Mouse (Mus musculus): ENCODE results near the gene Atrn. TPM values are rescaled to one million over a fixed set of nuclear protein-coding genes. Genes with fewer than 3 reads are reported as not detected.

Atrn gene
- total RNA-seq, 1 experiment from 2014 or later: 13.4 TPM

GRCm38 (mm10) chr2:131059377-131059776 is 153.1 kb downstream of the Atrn start:
- no peak for ATAC-seq (replicated peaks; ENCODE audit: insufficient number of reproducible peaks, low FRiP score, low TSS enrichment, poor library complexity, severe bottlenecking)

GRCm38 (mm10) chr2:131059781-131060540 is 153.7 kb downstream of the Atrn start:
- no peak for ATAC-seq (replicated peaks; ENCODE audit: insufficient number of reproducible peaks, low FRiP score, low TSS enrichment, poor library complexity, severe bottlenecking)

- ATAC-seq (replicated peaks; ENCODE audit: insufficient number of reproducible peaks, low FRiP score, low TSS enrichment, poor library complexity, severe bottlenecking): no peak
Observed at GRCm38 (mm10) chr2:131060784-131061183, 154.5 kb downstream of the Atrn start.

- ATAC-seq (replicated peaks; ENCODE audit: insufficient number of reproducible peaks, low FRiP score, low TSS enrichment, poor library complexity, severe bottlenecking): no peak
Observed at GRCm38 (mm10) chr2:131061607-131062006, 155.3 kb downstream of the Atrn start.

- ATAC-seq (replicated peaks; ENCODE audit: insufficient number of reproducible peaks, low FRiP score, low TSS enrichment, poor library complexity, severe bottlenecking): no peak
Observed at GRCm38 (mm10) chr2:131063404-131063864, 157.1 kb downstream of the Atrn start, which contains the start of gene Adam33. Gene Adam33, minus strand, starts transcription at chr2:131063814.

- no peak for ATAC-seq (replicated peaks; ENCODE audit: insufficient number of reproducible peaks, low FRiP score, low TSS enrichment, poor library complexity, severe bottlenecking)
Observed at GRCm38 (mm10) chr2:131066342-131066741, 160.0 kb downstream of the Atrn start.

- no peak for ATAC-seq (replicated peaks; ENCODE audit: insufficient number of reproducible peaks, low FRiP score, low TSS enrichment, poor library complexity, severe bottlenecking)
Observed at GRCm38 (mm10) chr2:131067481-131067880, 161.2 kb downstream of the Atrn start.

- no peak for ATAC-seq (replicated peaks; ENCODE audit: insufficient number of reproducible peaks, low FRiP score, low TSS enrichment, poor library complexity, severe bottlenecking)
Observed at GRCm38 (mm10) chr2:131072536-131072935, 166.2 kb downstream of the Atrn start.

Other genes with a start within 250 kb of the Atrn start
- 79.9 to 114 TPM (median 86.8 TPM) in 3 replicates for gene Ddrgk1, start 241.8 kb upstream of the Atrn start, total RNA-seq (2017)
- gene Itpa, start 238.9 kb upstream of the Atrn start, total RNA-seq (2017): 33.0 to 47.1 TPM (median 41.8 TPM) in 3 replicates
- not detected in 3 replicates for gene Slc4a11, start 209.0 kb upstream of the Atrn start, total RNA-seq (2017)
- 9.0 to 34.0 TPM (median 14.8 TPM) in 3 replicates for gene 4930402H24Rik, start 89 bp upstream of the Atrn start, total RNA-seq (2017)
- not detected in 3 replicates for gene Gfra4, start 136.6 kb downstream of the Atrn start, total RNA-seq (2017)
- not detected in 3 replicates for gene Adam33, start 157.3 kb downstream of the Atrn start, total RNA-seq (2017)
- gene Siglec1, start 180.3 kb downstream of the Atrn start, total RNA-seq (2017): 0.68 to 0.75 TPM in 2 of 3 replicates, not detected in the other
- gene Hspa12b, start 220.8 kb downstream of the Atrn start, total RNA-seq (2017): not detected in 3 replicates
- gene Gm11037, start 227.0 kb downstream of the Atrn start, total RNA-seq (2017): not detected in 3 replicates